Mouse (Mus musculus) hindbrain, embryonic 16.5 days (tissue): ENCODE data around the gene Mettl11b. TPM values are rescaled to one million over a fixed set of nuclear protein-coding genes. Genes with fewer than 3 reads are reported as not detected.

Experiments used
- ATAC-seq: fragments of 200-750 bp; cut with Nextera tagmentation; 2 replicates; pipeline ENCODE4 v1.8.0; 2017; ENCODE audit warnings: moderate TSS enrichment, moderate library complexity
- H3K27ac ChIP-seq: fragments of 300-500 bp; sonication (generic); 2 replicates; pipeline ENCODE4 v1.5.1; 2014; ENCODE audit warnings: low read depth, mild to moderate bottlenecking, control low read depth, low read length, moderate library complexity
- H3K27me3 ChIP-seq: fragments of 300-500 bp; sonication (generic); replicated peaks from 2 replicates; pipeline ENCODE4 v1.6.1; 2014; ENCODE audit warnings: low read length; ENCODE audit not compliant: control insufficient read depth, insufficient read depth
- H3K36me3 ChIP-seq: fragments of 300-500 bp; sonication (generic); 2 replicates; pipeline ENCODE4 v1.6.1; 2014; ENCODE audit warnings: mild to moderate bottlenecking, low read length, moderate library complexity, mixed read lengths; ENCODE audit not compliant: control insufficient read depth, insufficient read depth
- H3K4me1 ChIP-seq: fragments of 300-500 bp; sonication (generic); 2 replicates; pipeline ENCODE4 v1.6.1; 2014; ENCODE audit warnings: low read depth, low read length; ENCODE audit not compliant: control insufficient read depth, insufficient read depth
- H3K4me2 ChIP-seq: fragments of 300-500 bp; sonication (generic); 2 replicates; pipeline ENCODE4 v1.6.1; 2014; ENCODE audit warnings: mild to moderate bottlenecking, low read length, control low read depth, moderate library complexity
- H3K4me3 ChIP-seq: fragments of 300-500 bp; sonication (generic); 2 replicates; pipeline ENCODE4 v1.5.1; 2014; ENCODE audit warnings: mild to moderate bottlenecking, low read length, control low read depth, moderate library complexity
- H3K9ac ChIP-seq: fragments of 300-500 bp; sonication (generic); 2 replicates; pipeline ENCODE4 v1.6.1; 2014; ENCODE audit warnings: low read depth, mild to moderate bottlenecking, control low read depth, low read length, moderate library complexity
- H3K9me3 ChIP-seq: fragments of 300-500 bp; sonication (generic); 2 replicates; pipeline ENCODE4 v1.6.1; 2014; ENCODE audit warnings: mild to moderate bottlenecking, low read length, moderate library complexity; ENCODE audit not compliant: control insufficient read depth
- WGBS: fragments of 180-500 bp; shearing (Covaris S2); extraction: QIAGEN DNeasy Blood & Tissue Kit; methylation state at CpG from one replicate; pipeline ENCODE4 v1.1.7; 2014; 5-methylcytosine and 5-hydroxymethylcytosine counted together
- polyA plus RNA-seq: library from polyadenylated mRNA; unstranded; fragments of >200 nt; fragmentation: Nextera tagmentation; extraction: Ambion mirVana; gene quantifications from 2 replicates; pipeline ENCODE4 v1.2.1, GENCODE M21; 2015

Gene Mettl11b
- polyA plus RNA-seq, 1 experiment from 2014 or later: not detected

DNA sequence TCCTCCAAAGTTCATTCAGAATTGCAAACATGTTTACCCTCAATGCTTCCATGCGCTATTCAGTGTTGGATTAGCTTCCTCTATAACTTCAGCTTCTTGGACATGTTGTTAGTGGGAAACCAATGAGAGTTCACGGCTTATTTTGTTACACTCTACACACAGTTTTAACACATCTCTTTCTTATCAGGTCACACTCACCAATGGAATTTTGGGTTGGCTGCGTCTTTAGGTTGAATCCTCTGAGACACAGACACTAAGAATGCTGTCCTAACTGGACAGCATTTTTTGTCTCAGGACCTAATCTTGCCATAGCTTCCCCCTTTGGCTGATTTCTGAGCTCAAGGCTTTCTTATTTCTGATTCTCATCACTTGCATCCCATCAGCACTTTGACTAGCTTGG, 25.3 kb downstream of the Mettl11b start:
- Histone ChIP-seq H3K4me3 (no peak overlapping the region), H3K9me3 (no peaks in the 10 kb centered on the region), H3K36me3 (no peaks in the 10 kb centered on the region), H3K27ac (no peak overlapping the region), H3K9ac (no peak overlapping the region), H3K27me3 (no peaks in the 10 kb centered on the region), H3K4me2 (no peak overlapping the region), H3K4me1 (no peaks in the 10 kb centered on the region)
- WGBS: 93% methylated on average over 3 of the region's 3 CpGs
- ATAC-seq: no peak

DNA sequence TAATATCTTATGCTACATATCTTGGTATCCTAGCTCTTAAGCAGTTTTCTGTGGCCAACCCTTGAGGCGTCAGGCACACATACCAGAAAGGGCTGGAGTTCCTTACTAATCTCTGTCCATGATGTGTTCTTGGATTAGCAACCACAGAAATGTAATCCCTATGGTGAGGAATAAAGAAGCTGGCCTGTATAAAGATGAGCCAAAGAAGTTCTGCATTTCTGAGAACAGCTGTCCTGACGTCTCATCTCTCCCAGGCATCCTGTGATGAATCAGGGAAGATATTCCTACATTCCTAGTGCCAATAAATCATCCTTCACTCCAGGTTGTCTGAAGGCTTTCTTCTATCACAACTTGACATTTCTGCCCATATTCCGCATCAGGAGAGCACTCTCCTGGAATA, 33.2 kb downstream of the Mettl11b start:
- no peak overlapping the region for H3K4me2 ChIP-seq
- WGBS: 90% methylated on average over 3 of the region's 3 CpGs
- no peak overlapping the region for H3K27ac ChIP-seq
- H3K9me3 ChIP-seq: no peaks in the 10 kb centered on the region
- H3K27me3 ChIP-seq: no peaks in the 10 kb centered on the region
- H3K36me3 ChIP-seq: no peaks in the 10 kb centered on the region
- no peak overlapping the region for H3K9ac ChIP-seq
- no peak for ATAC-seq
- no peaks in the 10 kb centered on the region for H3K4me1 ChIP-seq
- no peak overlapping the region for H3K4me3 ChIP-seq

DNA sequence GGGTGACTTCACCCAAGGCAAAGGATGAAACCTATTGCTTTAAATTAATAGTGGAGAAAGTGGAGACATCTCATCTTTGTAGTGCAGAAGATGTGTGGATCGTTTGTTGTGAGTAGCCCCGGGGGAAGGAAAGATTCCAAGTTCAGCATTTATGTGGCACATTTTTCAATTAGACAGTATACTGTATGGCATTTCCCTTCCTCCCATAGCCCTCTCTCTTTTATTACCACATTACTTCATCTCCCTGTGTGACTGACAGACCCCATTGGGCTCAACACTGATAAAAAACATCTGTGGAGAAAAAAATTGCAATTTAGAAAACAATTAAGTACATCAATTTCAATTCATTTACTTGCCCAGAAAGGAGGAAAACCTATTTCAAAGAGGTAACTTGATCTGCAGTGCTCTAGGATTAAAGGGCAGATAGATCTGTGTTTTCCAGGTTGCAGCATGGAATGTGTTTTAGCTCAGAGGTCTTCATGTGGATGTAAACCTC, 42.0 kb downstream of the Mettl11b start:
- 76% methylated on average over 2 of the region's 2 CpGs for WGBS
- H3K9ac ChIP-seq: no peak overlapping the region
- H3K36me3 ChIP-seq: no peaks in the 10 kb centered on the region
- H3K27ac ChIP-seq: no peak overlapping the region
- H3K4me1 ChIP-seq: no peaks in the 10 kb centered on the region
- H3K27me3 ChIP-seq: no peaks in the 10 kb centered on the region
- no peak overlapping the region for H3K4me2 ChIP-seq
- H3K9me3 ChIP-seq: no peaks in the 10 kb centered on the region
- ATAC-seq: no peak
- no peak overlapping the region for H3K4me3 ChIP-seq

DNA sequence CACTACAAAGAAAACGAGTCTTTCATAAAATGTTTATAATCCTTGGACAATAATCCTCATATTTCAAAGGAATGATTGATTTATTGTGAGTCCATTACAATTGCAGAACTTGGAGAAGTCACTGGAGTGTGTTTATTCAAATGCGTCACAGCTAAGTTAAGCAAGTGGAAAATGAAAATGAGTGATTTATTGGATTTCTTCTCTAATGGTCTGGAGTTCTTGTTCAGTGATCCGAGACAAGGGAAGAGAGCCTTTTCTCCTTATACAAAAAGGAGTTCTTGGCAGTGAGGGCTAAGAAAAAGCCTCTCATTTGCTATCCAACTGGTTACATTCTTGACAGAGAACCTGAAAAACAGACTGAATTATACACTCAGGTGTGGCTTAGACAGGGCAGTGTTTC, 42.9 kb downstream of the Mettl11b start:
- H3K27ac ChIP-seq: no peak overlapping the region
- H3K9me3 ChIP-seq: no peaks in the 10 kb centered on the region
- no peak overlapping the region for H3K4me3 ChIP-seq
- H3K4me1 ChIP-seq: no peaks in the 10 kb centered on the region
- H3K9ac ChIP-seq: no peak overlapping the region
- H3K36me3 ChIP-seq: no peaks in the 10 kb centered on the region
- no peak for ATAC-seq
- no peaks in the 10 kb centered on the region for H3K27me3 ChIP-seq
- H3K4me2 ChIP-seq: no peak overlapping the region
- WGBS: 57% methylated on average over 3 of the region's 3 CpGs

DNA sequence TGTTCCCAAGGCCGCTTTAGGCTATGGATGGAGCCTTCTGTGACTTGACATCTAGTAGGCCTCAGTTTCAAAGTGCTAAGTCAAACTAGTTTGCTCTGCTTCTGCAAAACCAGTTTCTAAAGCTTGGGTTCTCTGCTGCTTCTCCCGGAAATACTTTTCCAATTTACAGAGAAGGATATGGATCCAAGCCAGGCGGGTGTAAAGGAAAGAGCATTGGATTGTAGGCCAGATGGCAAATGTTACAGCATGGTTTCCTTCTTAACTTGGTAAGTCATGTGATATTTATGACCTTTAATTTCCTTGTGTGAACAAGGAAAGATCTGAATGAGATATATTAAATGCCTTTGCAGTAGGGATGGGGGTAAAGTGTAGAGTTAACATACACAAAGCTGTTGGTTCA, 52.2 kb downstream of the Mettl11b start:
- Histone ChIP-seq H3K36me3 (no peaks in the 10 kb centered on the region), H3K4me2 (no peak overlapping the region), H3K4me3 (no peak overlapping the region), H3K27me3 (no peaks in the 10 kb centered on the region), H3K9ac (no peak overlapping the region), H3K9me3 (no peaks in the 10 kb centered on the region), H3K27ac (no peak overlapping the region), H3K4me1 (no peaks in the 10 kb centered on the region)
- WGBS: 84% methylated on average over 3 of the region's 3 CpGs
- ATAC-seq: no peak

DNA sequence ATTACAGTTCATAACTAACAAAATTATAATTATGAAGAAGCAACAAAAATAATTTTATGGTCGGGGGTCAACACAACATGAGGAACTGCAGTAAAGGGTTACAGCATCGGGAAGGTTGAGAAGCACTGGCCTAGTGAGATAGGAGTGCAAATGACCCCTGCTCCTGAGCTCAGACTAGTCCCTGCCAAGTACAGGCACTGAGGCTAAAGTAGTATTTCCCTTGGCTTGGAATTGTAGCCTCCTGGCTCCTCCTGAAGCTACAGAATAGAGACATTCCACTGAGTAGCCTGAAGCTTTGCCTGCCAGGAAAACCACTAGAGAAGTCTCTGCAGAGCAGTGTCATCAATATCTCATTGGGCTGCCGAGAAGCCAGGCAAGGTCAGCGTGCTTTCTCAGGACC, 53.7 kb downstream of the Mettl11b start:
- Histone ChIP-seq H3K9me3 (no peaks in the 10 kb centered on the region), H3K27ac (no peak overlapping the region), H3K36me3 (no peaks in the 10 kb centered on the region), H3K9ac (no peak overlapping the region), H3K4me3 (no peak overlapping the region), H3K27me3 (no peaks in the 10 kb centered on the region), H3K4me2 (no peak overlapping the region), H3K4me1 (no peaks in the 10 kb centered on the region)
- 84% methylated on average over 4 of the region's 4 CpGs for WGBS
- ATAC-seq: no peak

DNA sequence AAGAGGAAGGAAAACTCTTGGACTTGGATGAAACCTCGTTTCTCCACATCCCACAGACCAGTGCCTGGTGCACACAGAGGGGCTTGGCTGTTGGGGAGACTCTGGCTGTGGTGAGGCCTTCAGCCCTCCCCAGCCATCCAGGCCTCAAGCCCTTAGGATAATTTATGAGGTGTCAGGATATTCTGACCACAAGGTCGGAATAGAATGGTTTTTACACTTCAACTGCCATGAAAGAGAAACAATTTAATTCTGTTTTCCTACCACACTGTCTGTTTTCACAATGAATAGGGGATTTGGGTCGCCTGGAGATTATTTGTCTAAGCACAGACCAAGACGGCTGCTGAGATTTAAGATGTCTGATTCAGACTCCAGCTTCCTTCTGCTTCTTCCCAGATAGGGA, 54.3 kb downstream of the Mettl11b start:
- H3K4me1 ChIP-seq: no peaks in the 10 kb centered on the region
- 28% methylated on average over 4 of the region's 4 CpGs for WGBS
- no peak overlapping the region for H3K4me2 ChIP-seq
- no peaks in the 10 kb centered on the region for H3K36me3 ChIP-seq
- ATAC-seq: no peak
- no peaks in the 10 kb centered on the region for H3K9me3 ChIP-seq
- H3K27ac ChIP-seq: no peak overlapping the region
- no peaks in the 10 kb centered on the region for H3K27me3 ChIP-seq
- no peak overlapping the region for H3K9ac ChIP-seq
- H3K4me3 ChIP-seq: no peak overlapping the region

DNA sequence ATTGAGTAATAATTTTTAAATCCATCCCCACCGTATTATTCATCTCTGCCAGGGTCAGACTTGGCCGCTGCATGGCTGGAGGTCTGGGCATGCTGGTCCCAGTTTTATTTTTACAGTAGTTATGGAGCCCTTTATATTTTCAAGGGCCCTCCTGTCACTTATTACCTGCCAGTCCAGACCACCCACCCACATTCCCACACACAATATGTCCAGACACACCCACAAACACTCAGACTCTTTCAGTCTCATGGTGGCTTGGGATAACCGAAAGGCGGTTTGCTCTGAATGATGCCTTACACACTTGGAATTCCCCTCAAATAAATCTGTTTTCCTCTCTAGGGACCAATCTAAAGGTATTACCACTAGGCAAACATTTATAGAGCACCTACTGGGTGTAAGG, 55.1 kb downstream of the Mettl11b start:
- WGBS: 84% methylated on average over 4 of the region's 4 CpGs
- no peaks in the 10 kb centered on the region for H3K27me3 ChIP-seq
- no peak for ATAC-seq

DNA sequence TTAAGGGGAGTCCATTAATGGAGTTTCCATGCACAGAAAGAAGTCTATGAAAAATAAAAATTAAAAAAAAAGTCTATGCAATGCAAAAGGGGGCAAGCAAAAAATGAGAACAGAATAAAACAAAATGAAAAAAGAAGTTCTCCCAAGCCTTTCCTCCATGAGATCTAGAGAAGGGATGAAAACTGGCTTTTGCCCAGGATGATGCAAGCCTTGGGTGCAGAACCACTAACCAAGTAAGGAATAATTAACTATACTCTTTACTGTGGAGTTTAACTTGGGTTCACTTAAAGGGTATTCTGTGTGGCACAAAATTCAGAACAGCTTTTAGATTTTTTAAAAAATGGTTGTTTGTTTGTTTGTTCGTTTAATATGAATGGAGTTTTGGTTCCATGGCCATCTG, 62.6 kb downstream of the Mettl11b start:
- H3K4me3 ChIP-seq: no peak overlapping the region
- H3K9ac ChIP-seq: no peak overlapping the region
- no peaks in the 10 kb centered on the region for H3K27me3 ChIP-seq
- no peak overlapping the region for H3K4me2 ChIP-seq
- no peak overlapping the region for H3K27ac ChIP-seq
- no peaks in the 10 kb centered on the region for H3K9me3 ChIP-seq
- no peaks in the 10 kb centered on the region for H3K36me3 ChIP-seq
- no peaks in the 10 kb centered on the region for H3K4me1 ChIP-seq
- 91% methylated on average over 1 of the region's 1 CpGs for WGBS
- ATAC-seq: no peak

More for the DNA sequence above, 55.1 kb downstream of the Mettl11b start:
- H3K36me3 ChIP-seq: no peaks in the 10 kb centered on the region
- no peak overlapping the region for H3K27ac ChIP-seq
- H3K9ac ChIP-seq: no peak overlapping the region
- H3K4me3 ChIP-seq: no peak overlapping the region
- H3K4me2 ChIP-seq: no peak overlapping the region
- H3K9me3 ChIP-seq: no peaks in the 10 kb centered on the region
- no peaks in the 10 kb centered on the region for H3K4me1 ChIP-seq

DNA sequence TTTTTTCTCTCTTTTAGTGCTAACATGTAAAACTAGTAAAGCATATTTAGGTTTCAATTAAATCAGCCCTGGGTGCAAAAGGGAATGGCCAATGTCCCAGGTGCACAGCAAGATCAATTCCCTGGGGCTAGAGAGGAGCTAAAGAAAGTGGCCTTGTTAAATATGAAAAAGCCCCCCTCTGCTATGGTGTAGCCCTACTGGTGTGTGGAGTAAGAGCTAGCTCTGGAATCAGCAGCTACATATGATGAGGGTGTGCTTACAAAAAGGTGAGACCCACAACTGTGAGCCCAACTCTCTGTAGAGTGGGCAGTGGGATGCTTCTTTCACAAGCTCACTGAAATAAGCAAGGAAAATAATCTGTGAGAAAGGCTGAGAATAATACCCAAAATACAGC, 66.5 kb downstream of the Mettl11b start:
- H3K4me1 ChIP-seq: no peaks in the 10 kb centered on the region
- no peak for ATAC-seq
- H3K4me3 ChIP-seq: no peak overlapping the region

More for the DNA sequence above, 66.5 kb downstream of the Mettl11b start:
- H3K9ac ChIP-seq: no peak overlapping the region
- no peaks in the 10 kb centered on the region for H3K27me3 ChIP-seq
- no peaks in the 10 kb centered on the region for H3K36me3 ChIP-seq
- H3K9me3 ChIP-seq: no peaks in the 10 kb centered on the region
- H3K27ac ChIP-seq: no peak overlapping the region
- no peak overlapping the region for H3K4me2 ChIP-seq
